Mouse (Mus musculus): ENCODE results near the gene Olfr566. TPM values are rescaled to one million over a fixed set of nuclear protein-coding genes. Genes with fewer than 3 reads are reported as not detected.

Gene Olfr566
- polyA plus RNA-seq (2012; rRNA removed) = not detected in 2 replicates

DNA sequence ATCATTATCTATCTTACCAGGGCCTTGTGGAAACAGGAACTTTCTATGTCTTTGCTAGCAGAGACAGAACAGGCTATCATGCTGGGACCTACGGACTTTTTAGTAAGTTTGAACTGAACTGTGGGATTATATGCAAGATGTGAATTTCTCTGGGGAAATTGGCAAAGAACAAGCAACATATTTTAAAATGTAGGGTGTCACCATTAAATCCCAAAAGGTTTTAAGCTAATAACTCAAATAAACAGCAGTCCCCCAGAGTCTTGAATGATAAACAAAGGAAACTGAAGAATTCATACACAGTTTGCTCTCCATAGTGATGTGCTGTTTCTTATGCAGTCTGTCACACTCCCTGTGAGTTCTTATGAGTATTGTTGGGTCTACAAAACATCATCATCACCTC is at the start of gene Olfr566:
Gene Olfr566, minus strand, starts transcription at position 101 of the 400 bp plus-strand sequence.

DNA sequence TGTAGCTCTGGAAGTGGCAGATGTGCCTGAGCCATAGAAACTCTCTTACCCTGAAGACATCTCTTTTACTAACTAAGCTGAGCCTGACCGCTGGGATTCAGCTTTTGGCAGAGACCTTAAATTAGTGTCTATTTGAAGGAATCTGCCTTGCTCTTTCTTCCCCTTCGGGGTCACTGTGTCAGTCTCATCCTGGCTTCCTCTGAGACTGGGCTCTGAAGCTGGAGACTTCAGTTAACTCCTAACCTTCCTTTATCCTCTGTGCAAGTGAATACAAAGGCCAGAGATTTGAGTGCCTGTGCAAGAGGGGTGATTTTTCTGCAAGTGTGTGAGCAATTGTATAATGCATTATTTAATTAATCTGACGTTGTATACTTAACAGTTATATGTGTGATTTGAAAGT is 32.2 kb upstream of the Olfr566 start, which contains the start of gene Olfr569:
Gene Olfr569, minus strand, starts transcription at position 101 of the 400 bp plus-strand sequence.

DNA sequence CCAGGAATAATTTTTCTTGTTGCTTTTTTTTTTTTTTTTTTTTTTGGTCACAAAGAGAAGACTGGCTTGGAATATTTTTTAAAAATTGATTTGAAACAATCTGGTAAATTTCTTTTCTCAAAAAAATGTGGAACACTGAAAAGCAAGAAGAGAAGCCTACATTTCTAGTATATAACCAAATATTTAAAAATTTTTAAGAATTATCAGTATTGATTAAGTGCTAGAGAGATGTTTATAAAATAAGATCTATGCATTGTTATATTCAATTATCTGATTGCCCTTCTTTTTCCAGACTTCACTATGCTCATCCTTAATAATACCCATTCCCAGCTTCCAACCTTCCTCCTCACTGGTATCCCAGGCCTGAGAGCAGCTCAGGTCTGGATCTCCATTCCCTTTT is 18.3 kb upstream of the Olfr566 start, which contains the start of gene Olfr568:
Gene Olfr568, plus strand, starts transcription at position 301 of the 400 bp plus-strand sequence.

Other genes with a start within 250 kb of the Olfr566 start
- gene Olfr553, start 240.5 kb downstream of the Olfr566 start, polyA plus RNA-seq (2012; rRNA removed) = not detected in 2 replicates
- not detected in 2 replicates for gene Olfr554, start 220.3 kb downstream of the Olfr566 start, polyA plus RNA-seq (2012; rRNA removed)
- not detected in 2 replicates for gene Olfr555, start 199.9 kb downstream of the Olfr566 start, polyA plus RNA-seq (2012; rRNA removed)
- not detected in 2 replicates for gene Olfr556, start 193.9 kb downstream of the Olfr566 start, polyA plus RNA-seq (2012; rRNA removed)
- gene Trim68, start 171.4 kb downstream of the Olfr566 start, polyA plus RNA-seq (2012; rRNA removed) = 20.2 and 24.8 TPM in 2 replicates
- gene Olfr557, start 162.9 kb downstream of the Olfr566 start, polyA plus RNA-seq (2012; rRNA removed) = 0.06 TPM in 1 of 2 replicates, not detected in the other
- gene Olfr558, start 156.6 kb downstream of the Olfr566 start, polyA plus RNA-seq (2012; rRNA removed) = 0.04 and 0.21 TPM in 2 replicates
- not detected in 2 replicates for gene Olfr33, start 139.7 kb downstream of the Olfr566 start, polyA plus RNA-seq (2012; rRNA removed)
- not detected in 2 replicates for gene Olfr559, start 131.3 kb downstream of the Olfr566 start, polyA plus RNA-seq (2012; rRNA removed)
- gene Olfr560, start 99.4 kb downstream of the Olfr566 start, polyA plus RNA-seq (2012; rRNA removed) = not detected in 2 replicates
- 0.06 and 0.15 TPM in 2 replicates for gene Olfr78, start 99.3 kb downstream of the Olfr566 start, polyA plus RNA-seq (2012; rRNA removed)
- 0.05 TPM in 1 of 2 replicates, not detected in the other for gene Olfr561, start 87.5 kb downstream of the Olfr566 start, polyA plus RNA-seq (2012; rRNA removed)
- gene Olfr564, start 55.3 kb downstream of the Olfr566 start, polyA plus RNA-seq (2012; rRNA removed) = not detected in 2 replicates
- gene Olfr568, start 18.4 kb upstream of the Olfr566 start, polyA plus RNA-seq (2012; rRNA removed) = not detected in 2 replicates
- gene Olfr569, start 32.1 kb upstream of the Olfr566 start, polyA plus RNA-seq (2012; rRNA removed) = not detected in 2 replicates
- gene Olfr570, start 35.8 kb upstream of the Olfr566 start, polyA plus RNA-seq (2012; rRNA removed) = not detected in 2 replicates
- gene Olfr571, start 58.8 kb upstream of the Olfr566 start, polyA plus RNA-seq (2012; rRNA removed) = 0.05 and 0.11 TPM in 2 replicates
- gene Olfr572, start 65.6 kb upstream of the Olfr566 start, polyA plus RNA-seq (2012; rRNA removed) = not detected in 2 replicates
- gene Olfr573-ps1, start 83.8 kb upstream of the Olfr566 start, polyA plus RNA-seq (2012; rRNA removed) = not detected in 2 replicates
- gene Olfr574, start 89.7 kb upstream of the Olfr566 start, polyA plus RNA-seq (2012; rRNA removed) = not detected in 2 replicates
- not detected in 2 replicates for gene Olfr575, start 100.0 kb upstream of the Olfr566 start, polyA plus RNA-seq (2012; rRNA removed)
- gene Olfr576, start 103.9 kb upstream of the Olfr566 start, polyA plus RNA-seq (2012; rRNA removed) = not detected in 2 replicates
- not detected in 2 replicates for gene Olfr577, start 117.2 kb upstream of the Olfr566 start, polyA plus RNA-seq (2012; rRNA removed)
- gene Olfr578, start 130.6 kb upstream of the Olfr566 start, polyA plus RNA-seq (2012; rRNA removed) = not detected in 2 replicates
- gene Olfr582, start 179.3 kb upstream of the Olfr566 start, polyA plus RNA-seq (2012; rRNA removed) = not detected in 2 replicates
- gene Olfr583, start 192.5 kb upstream of the Olfr566 start, polyA plus RNA-seq (2012; rRNA removed) = not detected in 2 replicates
- not detected in 2 replicates for gene Olfr584, start 223.1 kb upstream of the Olfr566 start, polyA plus RNA-seq (2012; rRNA removed)
- not detected in 2 replicates for gene Olfr585, start 239.0 kb upstream of the Olfr566 start, polyA plus RNA-seq (2012; rRNA removed)

Data from central nervous system, embryonic 11.5 days (tissue).